Mouse (Mus musculus): ENCODE data around the gene Il12rb2.

The Il12rb2 gene

GRCm38 (mm10) chr6:67266664-67267407, 109.2 kb downstream of the Il12rb2 start:
- peak; percentile 94; the same call in 1 of the 2 replicates for TF ChIP-seq GATA4 (IDR thresholded peaks at IDR 0.05; ENCODE audit: insufficient replicate concordance, low read length)

GRCm38 (mm10) chr6:67266159-67266657, 109.8 kb downstream of the Il12rb2 start:
- TF ChIP-seq GATA4 (IDR thresholded peaks at IDR 0.05; ENCODE audit: insufficient replicate concordance, low read length) = no peak

- no peak for TF ChIP-seq GATA4 (IDR thresholded peaks at IDR 0.05; ENCODE audit: insufficient replicate concordance, low read length)
Measured at GRCm38 (mm10) chr6:67264935-67265334, 111.1 kb downstream of the Il12rb2 start.

GRCm38 (mm10) chr6:67251095-67251494, 124.9 kb downstream of the Il12rb2 start:
- no peak for TF ChIP-seq GATA4 (IDR thresholded peaks at IDR 0.05; ENCODE audit: insufficient replicate concordance, low read length)

- TF ChIP-seq GATA4 (IDR thresholded peaks at IDR 0.05; ENCODE audit: insufficient replicate concordance, low read length) = no peak
Measured at GRCm38 (mm10) chr6:67244451-67244850, 131.5 kb downstream of the Il12rb2 start.

GRCm38 (mm10) chr6:67243765-67244420, 132.1 kb downstream of the Il12rb2 start:
- TF ChIP-seq GATA4 (IDR thresholded peaks at IDR 0.05; ENCODE audit: insufficient replicate concordance, low read length) = no peak
